Mouse (Mus musculus): ENCODE results near the gene Rap1a.

DNA sequence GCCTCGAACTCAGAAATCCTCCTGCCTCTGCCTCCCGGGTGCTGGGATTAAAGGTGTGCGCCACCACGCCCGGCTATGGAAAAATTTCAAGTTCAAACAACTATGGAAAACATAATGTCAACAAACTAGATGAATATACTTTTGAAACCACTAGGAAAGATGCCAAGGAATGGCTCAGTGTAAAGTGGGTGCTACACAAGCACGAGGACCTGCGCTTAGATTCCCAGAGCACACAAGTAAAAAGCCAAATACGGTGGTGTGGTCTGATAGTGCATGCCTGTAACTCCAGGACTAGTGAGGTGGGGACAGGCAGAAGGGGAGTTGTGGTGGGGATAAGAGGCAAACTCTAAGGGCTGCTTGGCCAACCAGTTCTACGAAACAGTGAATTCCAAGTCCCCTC lies 46.0 kb downstream of the Rap1a start:
- TF ChIP-seq CTCF (IDR thresholded peaks at IDR 0.05; ENCODE audit: control insufficient read depth, insufficient read depth, insufficient replicate concordance, low read depth, low read length) = no peak
- TF ChIP-seq POLR2A (IDR thresholded peaks at IDR 0.05; ENCODE audit: control insufficient read depth, low read depth, low read length) = no peak

All from testis, adult 2 months (tissue).